Mouse (Mus musculus) ES-Bruce4 (cell line): ENCODE results near the gene Kif26b.

Experiments
- CTCF ChIP-seq: IDR thresholded peaks from one replicate; pipeline ENCODE4 v1.8.1; 2011; ENCODE audit warnings: low read depth, low read length
- EP300 ChIP-seq: IDR thresholded peaks from 2 replicates; pipeline ENCODE4 v1.6.1; 2011; ENCODE audit warnings: low read depth, low read length; ENCODE audit not compliant: insufficient read depth
- POLR2A ChIP-seq: IDR thresholded peaks from one replicate; pipeline ENCODE4 v1.8.1; 2011; ENCODE audit warnings: low read length; ENCODE audit not compliant: insufficient read depth

DNA sequence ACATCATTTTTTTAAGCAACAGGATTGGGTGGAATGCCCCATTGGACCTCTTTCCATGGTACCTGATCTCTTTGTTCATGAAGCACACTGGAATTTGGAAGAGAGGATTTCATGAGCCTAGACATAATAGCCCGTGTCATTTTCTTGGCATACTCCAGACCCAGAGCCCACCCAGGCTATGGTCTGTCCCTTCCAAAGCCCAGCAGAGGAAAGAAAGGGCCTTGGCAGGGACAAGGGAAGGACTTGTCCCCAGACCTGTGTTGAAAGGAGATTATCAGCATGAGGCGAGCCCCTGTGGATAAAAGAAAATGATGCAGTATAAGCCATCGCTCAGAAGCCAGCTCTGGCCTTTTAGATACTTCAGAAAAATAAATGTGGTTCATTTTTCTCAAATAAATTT is 196.6 kb downstream of the Kif26b start:
- TF ChIP-seq POLR2A = no peak
- no peak for TF ChIP-seq CTCF
- no peak for TF ChIP-seq EP300
